Mouse (Mus musculus): ENCODE data around the gene Ubash3b.

The Ubash3b gene

GRCm38 (mm10) chr9:40997116-40997779 lies 164.2 kb downstream of the Ubash3b start:
- no peak for DNase-seq (ENCODE audit: low spot score in 2 of 2)

GRCm38 (mm10) chr9:40994075-40994474 lies 167.4 kb downstream of the Ubash3b start:
- DNase-seq (ENCODE audit: low spot score in 2 of 2): no peak

- DNase-seq (ENCODE audit: low spot score in 2 of 2): no peak
Measured at GRCm38 (mm10) chr9:40991511-40991910, 170.0 kb downstream of the Ubash3b start.

GRCm38 (mm10) chr9:40989940-40990588 lies 171.4 kb downstream of the Ubash3b start:
- DNase-seq (ENCODE audit: low spot score in 2 of 2): peak; percentile 17 to 23

GRCm38 (mm10) chr9:40984313-40984712 lies 177.2 kb downstream of the Ubash3b start:
- DNase-seq (ENCODE audit: low spot score in 2 of 2): no peak

GRCm38 (mm10) chr9:40983758-40984157 lies 177.7 kb downstream of the Ubash3b start:
- no peak for DNase-seq (ENCODE audit: low spot score in 2 of 2)

GRCm38 (mm10) chr9:40982480-40982879 lies 179.0 kb downstream of the Ubash3b start:
- DNase-seq (ENCODE audit: low spot score in 2 of 2): no peak

- DNase-seq (ENCODE audit: low spot score in 2 of 2): peak; percentile 16 to 18
Measured at GRCm38 (mm10) chr9:40974042-40974801, 187.3 kb downstream of the Ubash3b start.

- no peak for DNase-seq (ENCODE audit: low spot score in 2 of 2)
Measured at GRCm38 (mm10) chr9:40964418-40964714, 197.1 kb downstream of the Ubash3b start.

- no peak for DNase-seq (ENCODE audit: low spot score in 2 of 2)
Measured at GRCm38 (mm10) chr9:40963586-40964417, 197.7 kb downstream of the Ubash3b start, which contains the start of gene Jhy. Gene Jhy, minus strand, starts transcription at chr9:40964118.

GRCm38 (mm10) chr9:40961401-40961800 lies 200.1 kb downstream of the Ubash3b start:
- DNase-seq (ENCODE audit: low spot score in 2 of 2): no peak

Data from right cerebral cortex, postnatal 36 days (tissue).